Mouse (Mus musculus) erythroblast, embryonic 14.5 days (primary cell): ENCODE data around the gene Dnmt3l. TPM values are rescaled to one million over a fixed set of nuclear protein-coding genes. Genes with fewer than 3 reads are reported as not detected.
A peak's percentile ranks its signal among the peaks of the same experiment; 100 is the strongest.
"Not testable (repeated sequence)": the region's sequence is repeated elsewhere in the genome, so short reads cannot be mapped to it uniquely, and the experiment has no call there.

Experiments used
- H3K27me3 ChIP-seq: 2 replicates; pipeline ENCODE4 v1.6.1; 2012; ENCODE audit warnings: inconsistent platforms; ENCODE audit not compliant: control insufficient read depth
- H3K36me3 ChIP-seq: 2 replicates; pipeline ENCODE4 v1.6.1; 2012; ENCODE audit warnings: mild to moderate bottlenecking, inconsistent platforms; ENCODE audit not compliant: control insufficient read depth
- H3K4me1 ChIP-seq: 2 replicates; pipeline ENCODE4 v1.6.1; 2012; ENCODE audit warnings: inconsistent platforms; ENCODE audit not compliant: control insufficient read depth
- H3K4me3 ChIP-seq: replicated peaks from 2 replicates; pipeline ENCODE3; 2012; ENCODE audit warnings: moderate library complexity, mild to moderate bottlenecking, inconsistent platforms
- H3K9me3 ChIP-seq: 2 replicates; pipeline ENCODE4 v1.6.1; 2012; ENCODE audit warnings: low read length, inconsistent platforms, mixed read lengths; ENCODE audit not compliant: control insufficient read depth
- GATA1 ChIP-seq: IDR thresholded peaks from 2 replicates; pipeline ENCODE4 v1.6.1; 2012; ENCODE audit warnings: low read length, inconsistent platforms, mixed read lengths
- TAL1 ChIP-seq: IDR thresholded peaks from 3 replicates; pipeline ENCODE4 v1.6.1; 2012; ENCODE audit warnings: low read length, inconsistent platforms, mixed read lengths
- polyA plus RNA-seq: library from polyadenylated mRNA; stranded (reverse); fragments of >175 nt; gene quantifications from 2 replicates; pipeline ENCODE4 v1.2.3, GENCODE M21; 2012

Dnmt3l gene
- polyA plus RNA-seq, 1 experiment: not detected

GRCm38 (mm10) chr10:78009184-78009944, 32.4 kb upstream of the Dnmt3l start:
- H3K36me3 ChIP-seq: peaks cover 44% of the 10 kb centered on the region
- TF ChIP-seq GATA1 (no peak), TAL1 (no peak)
- H3K4me3 ChIP-seq: peak overlapping the region; percentile 70
- H3K4me1 ChIP-seq: peaks cover 69% of the 10 kb centered on the region
- H3K9me3 ChIP-seq: no peaks in the 10 kb centered on the region
- H3K27me3 ChIP-seq: no peaks in the 10 kb centered on the region

- TF ChIP-seq TAL1 (no peak), GATA1 (no peak)
- Histone ChIP-seq H3K27me3 (no peaks in the 10 kb centered on the region), H3K36me3 (peaks cover 38% of the 10 kb centered on the region), H3K4me3 (peak within 1 kb of the TSS; percentile 70), H3K9me3 (no peaks in the 10 kb centered on the region), H3K4me1 (peaks cover 64% of the 10 kb centered on the region)
Observed at GRCm38 (mm10) chr10:78009945-78010293, 31.8 kb upstream of the Dnmt3l start, which contains the start of gene Pfkl. Pfkl (minus strand) TSS chr10:78010083.

- Histone ChIP-seq H3K27me3 (no peaks in the 10 kb centered on the region), H3K4me3 (peak overlapping the region; percentile 70), H3K4me1 (peaks cover 59% of the 10 kb centered on the region), H3K9me3 (no peaks in the 10 kb centered on the region), H3K36me3 (peaks cover 34% of the 10 kb centered on the region)
- TF ChIP-seq TAL1: no peak
- TF ChIP-seq GATA1: no peak
Observed at GRCm38 (mm10) chr10:78010335-78010734, 31.4 kb upstream of the Dnmt3l start.

GRCm38 (mm10) chr10:78011116-78011515, 30.6 kb upstream of the Dnmt3l start:
- Histone ChIP-seq H3K4me1 (peaks cover 52% of the 10 kb centered on the region), H3K36me3 (peaks cover 26% of the 10 kb centered on the region), H3K4me3 (peak overlapping the region; percentile 70)
- not testable (repeated sequence) for H3K9me3 ChIP-seq, H3K27me3 ChIP-seq

- Histone ChIP-seq H3K9me3 (no peaks in the 10 kb centered on the region), H3K27me3 (peaks cover 13% of the 10 kb centered on the region), H3K4me1 (peaks cover 34% of the 10 kb centered on the region), H3K36me3 (peaks cover 10% of the 10 kb centered on the region), H3K4me3 (no peak overlapping the region)
- TF ChIP-seq TAL1: no peak
- no peak for TF ChIP-seq GATA1
Observed at GRCm38 (mm10) chr10:78012661-78013495, 28.9 kb upstream of the Dnmt3l start.

- Histone ChIP-seq H3K27me3 (peaks cover 15% of the 10 kb centered on the region), H3K4me3 (no peak overlapping the region), H3K9me3 (no peaks in the 10 kb centered on the region), H3K4me1 (peaks cover 31% of the 10 kb centered on the region), H3K36me3 (no peaks in the 10 kb centered on the region)
- no peak for TF ChIP-seq TAL1
- TF ChIP-seq GATA1: no peak
Observed at GRCm38 (mm10) chr10:78015489-78015888, 26.3 kb upstream of the Dnmt3l start.

- Histone ChIP-seq H3K4me1 (peaks cover 26% of the 10 kb centered on the region), H3K36me3 (no peaks in the 10 kb centered on the region), H3K9me3 (no peaks in the 10 kb centered on the region), H3K4me3 (no peak overlapping the region), H3K27me3 (peaks cover 15% of the 10 kb centered on the region)
- TF ChIP-seq TAL1 (no peak), GATA1 (no peak)
Observed at GRCm38 (mm10) chr10:78016366-78016765, 25.4 kb upstream of the Dnmt3l start.

GRCm38 (mm10) chr10:78018797-78019203, 22.9 kb upstream of the Dnmt3l start:
- Histone ChIP-seq H3K36me3 (no peaks in the 10 kb centered on the region), H3K4me1 (peaks cover 16% of the 10 kb centered on the region), H3K4me3 (peak overlapping the region; percentile 56), H3K27me3 (peaks cover 15% of the 10 kb centered on the region), H3K9me3 (no peaks in the 10 kb centered on the region)
- TF ChIP-seq GATA1 (peak; percentile 73), TAL1 (no peak)

GRCm38 (mm10) chr10:78019291-78019690, 22.5 kb upstream of the Dnmt3l start:
- Histone ChIP-seq H3K9me3 (no peaks in the 10 kb centered on the region), H3K4me3 (no peak overlapping the region), H3K4me1 (peaks cover 16% of the 10 kb centered on the region), H3K27me3 (peaks cover 15% of the 10 kb centered on the region), H3K36me3 (no peaks in the 10 kb centered on the region)
- TF ChIP-seq TAL1 (no peak), GATA1 (no peak)

GRCm38 (mm10) chr10:78019984-78020383, 21.8 kb upstream of the Dnmt3l start:
- H3K9me3 ChIP-seq, H3K4me3 ChIP-seq, H3K36me3 ChIP-seq: not testable (repeated sequence)
- H3K27me3 ChIP-seq: peaks cover 15% of the 10 kb centered on the region
- peaks cover 16% of the 10 kb centered on the region for H3K4me1 ChIP-seq

GRCm38 (mm10) chr10:78025453-78025852, 16.3 kb upstream of the Dnmt3l start:
- not testable (repeated sequence) for H3K4me3 ChIP-seq, H3K9me3 ChIP-seq, H3K27me3 ChIP-seq, H3K4me1 ChIP-seq, H3K36me3 ChIP-seq
